Mouse (Mus musculus) cortical plate, adult 2 months (tissue): ENCODE measurements at regions not wholly inside any gene's neighbourhood (a gene's known extent, or its start where the extent isn't known, plus 50 kb on each side); places are given as distances from the start of the nearest gene placed in this dataset.

ENCODE experiments used
- CTCF ChIP-seq: fragments of 200-500 bp; IDR thresholded peaks from 2 replicates; pipeline ENCODE4 v1.5.1; 2011; ENCODE audit warnings: mild to moderate bottlenecking, control low read depth, low read length; ENCODE audit not compliant: insufficient read depth; ENCODE audit errors: extremely low read depth
- POLR2A ChIP-seq: fragments of 200-500 bp; IDR thresholded peaks from 2 replicates; pipeline ENCODE4 v1.6.1; 2011; ENCODE audit warnings: mild to moderate bottlenecking, low read length, control low read depth; ENCODE audit not compliant: insufficient read depth; ENCODE audit errors: extremely low read depth

DNA sequence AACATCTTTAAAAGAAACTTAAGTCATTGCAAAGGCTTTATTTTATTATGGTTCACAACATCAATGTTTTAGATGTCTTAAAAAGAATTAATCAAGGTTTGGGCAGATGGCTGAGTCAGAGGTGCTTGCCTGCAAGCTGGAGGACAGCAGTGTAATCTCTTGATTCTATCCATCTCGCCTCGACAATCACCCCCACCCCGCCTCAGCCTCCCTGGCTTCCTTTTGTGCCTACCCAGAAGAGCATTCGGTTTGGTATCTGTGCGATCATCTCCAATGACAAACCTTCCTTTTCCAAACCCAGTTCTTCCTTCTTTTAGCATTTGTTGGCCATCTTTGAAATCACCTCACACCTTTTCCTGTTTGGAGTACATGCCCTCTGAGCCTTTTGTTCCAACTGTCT is 246.2 kb upstream of the Far2 start:
- TF ChIP-seq POLR2A: no peak
- TF ChIP-seq CTCF: no peak
